Mouse (Mus musculus) right cerebral cortex, adult 2 months (tissue): ENCODE measurements at regions not wholly inside any gene's neighbourhood (a gene's known extent, or its start where the extent isn't known, plus 50 kb on each side); places are given as distances from the start of the nearest gene placed in this dataset.

Experiments used
- DNase-seq, 2 experiments: peaks; one replicate each; pipeline ENCODE4 v3.0.0; 2021 to 2022; ENCODE audit warnings: low spot score in 2 of 2

DNA sequence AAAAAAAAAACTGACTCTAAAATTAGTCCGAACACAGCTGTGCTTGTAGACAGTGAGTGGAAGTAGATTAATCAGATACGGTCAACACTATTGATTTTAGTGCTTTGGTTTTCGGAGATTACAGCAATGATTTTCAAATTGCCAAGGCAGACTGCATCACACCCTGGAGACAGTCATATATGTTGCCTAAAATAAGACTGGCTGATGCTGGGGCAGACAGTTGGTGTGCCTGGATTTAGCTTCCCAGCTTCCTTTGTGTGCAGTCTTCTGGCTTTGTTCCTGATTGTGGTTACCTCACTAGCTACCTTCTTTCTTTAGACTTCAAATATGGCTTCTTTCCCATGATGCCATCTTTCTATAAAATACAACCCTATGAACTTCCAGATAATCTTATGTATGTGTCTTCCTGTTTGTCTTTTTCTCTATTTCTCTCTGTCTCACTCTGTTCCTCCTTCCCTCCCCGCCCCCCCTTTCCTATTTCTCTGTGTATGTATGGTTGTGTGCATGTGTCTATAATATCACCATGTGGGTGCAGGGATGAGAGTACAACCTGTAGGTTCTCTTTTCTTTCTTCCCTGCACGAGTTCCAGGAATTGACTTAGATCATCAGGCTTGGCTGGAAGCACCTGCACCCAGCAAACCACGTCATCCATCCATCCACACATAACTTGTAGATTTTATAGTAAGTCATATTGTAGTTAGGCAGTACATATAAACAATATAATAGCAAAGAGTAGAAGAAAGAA lies 199.7 kb upstream of the Gm9008 start:
- DNase-seq, result peak; percentile 33 to 52

- peak; percentile 5 to 7 for DNase-seq
These were observed 191.2 kb upstream of the Gm9008 start for GRCm38 (mm10) chr6:76688831-76689230.

DNA sequence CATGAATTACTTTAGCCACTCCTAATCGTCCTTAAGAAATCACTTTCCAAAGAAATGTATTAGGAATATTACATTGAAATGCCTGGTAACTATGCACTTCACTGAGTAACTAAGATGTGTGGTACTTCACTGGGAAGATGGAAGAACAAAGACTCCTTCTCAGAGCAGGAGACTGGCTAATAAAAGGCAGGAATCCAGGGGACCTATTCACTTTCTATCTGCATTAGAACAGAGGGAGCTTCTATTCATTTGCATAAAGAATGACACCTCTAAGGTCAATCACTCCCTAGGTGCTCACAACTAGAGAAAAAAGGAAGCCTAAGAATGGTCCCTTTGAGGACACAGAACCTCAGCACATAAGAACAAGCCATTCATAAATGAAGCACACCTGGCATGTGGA lies 142.0 kb upstream of the Gm9008 start:
- DNase-seq, result no peak

GRCm38 (mm10) chr6:76628379-76628778 lies 130.8 kb upstream of the Gm9008 start:
- DNase-seq, result no peak

DNA sequence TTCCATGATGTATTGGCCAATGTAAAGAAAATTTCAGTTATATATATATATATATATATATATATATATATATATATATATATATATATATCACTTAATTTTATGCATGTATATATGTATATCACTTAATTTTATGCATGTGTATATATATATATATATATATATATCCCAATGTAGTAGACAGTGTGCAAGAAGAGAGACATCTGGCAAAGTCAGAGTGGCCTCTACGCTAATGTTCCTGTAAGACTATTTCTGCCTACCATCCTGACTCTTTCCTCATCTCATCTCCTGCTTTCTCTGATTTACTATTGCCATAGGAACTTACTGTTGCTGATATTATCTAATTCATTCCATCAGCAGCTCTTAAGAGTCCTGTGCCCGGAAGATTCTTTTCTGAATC lies 123.9 kb upstream of the Gm9008 start:
- no peak for DNase-seq

- no peak for DNase-seq
These were observed 123.2 kb upstream of the Gm9008 start for GRCm38 (mm10) chr6:76620754-76621204.
